Comparison of ENCODE assay signal across 9 mouse cellular contexts in the genomic region with DNA sequence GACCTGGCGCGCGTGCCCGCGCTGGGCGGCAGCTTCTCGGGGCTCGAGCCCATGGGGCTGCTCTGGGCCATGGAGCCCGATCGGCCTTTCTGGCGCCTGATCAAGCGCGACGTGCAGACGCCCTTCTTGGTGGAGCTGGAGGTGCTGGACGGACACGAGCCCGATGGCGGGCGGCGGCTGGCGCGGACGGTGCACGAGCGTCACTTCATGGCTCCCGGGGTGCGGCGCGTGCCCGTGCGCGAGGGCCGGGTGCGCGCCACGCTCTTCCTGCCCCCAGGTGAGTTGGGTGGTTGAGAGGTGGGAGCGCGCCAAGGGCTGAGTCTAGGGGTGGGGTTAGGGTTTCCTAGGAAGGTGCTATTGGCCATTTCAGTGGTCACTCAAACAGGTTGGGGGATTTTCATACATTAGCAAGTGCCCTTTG. TPM values are rescaled to one million over a fixed set of nuclear protein-coding genes. Genes with fewer than 3 reads are reported as not detected.
DNase-seq lines count a peak whose midpoint lies in the region; ATAC-seq and TF ChIP-seq lines count a peak whose summit lies in the region.
"Not testable (repeated sequence)": the region's sequence is repeated elsewhere in the genome, so short reads cannot be mapped to it uniquely, and the experiment has no call there.
"Had no signal": no experiment of that assay in that cellular context is flagged by ENCODE, and none has a peak within 500 bp of the region (broad histone marks: within the 10 kb centered on the region; RNA-seq: fewer than 3 reads in every experiment).

Gene Gm49366, plus strand, starts transcription at position 245 of the 421 bp plus-strand sequence.

- H3K9ac ChIP-seq in forebrain, embryonic 12.5 days = peak within 1 kb of the TSS; percentile 50
- H3K9ac ChIP-seq in kidney, embryonic 15.5 days = peak within 1 kb of the TSS; percentile 52
- H3K9ac ChIP-seq in midbrain, embryonic 11.5 days (ENCODE audit: low read length) = peak within 1 kb of the TSS; percentile 45

- not testable (repeated sequence) for H3K27me3 ChIP-seq in forebrain, embryonic 12.5 days; kidney, embryonic 15.5 days; midbrain, embryonic 11.5 days (ENCODE audit: control insufficient read depth, insufficient read depth, low read length); small intestine, adult 2 months (ENCODE audit: control insufficient read depth, insufficient read depth, low read length)

- peaks cover 14% of the 10 kb centered on the region; the same call in 1 of the 2 replicates for H3K9me3 ChIP-seq in forebrain, embryonic 12.5 days
- H3K9me3 ChIP-seq in kidney, embryonic 15.5 days (replicated peaks); midbrain, embryonic 11.5 days (ENCODE audit: control insufficient read depth, low read length): not testable (repeated sequence)

- H3K4me1 ChIP-seq in forebrain, embryonic 12.5 days; kidney, embryonic 15.5 days; midbrain, embryonic 11.5 days (ENCODE audit: control insufficient read depth, insufficient read depth, low read length): not testable (repeated sequence)
- H3K4me1 ChIP-seq in small intestine, adult 2 months (ENCODE audit: control insufficient read depth, insufficient read depth, insufficient read length, low read length) = peaks cover 13% of the 10 kb centered on the region; the same call in 1 of the 2 replicates

- not testable (repeated sequence) for H3K27ac ChIP-seq in forebrain, embryonic 12.5 days; kidney, embryonic 15.5 days; midbrain, embryonic 11.5 days (ENCODE audit: low read depth, low read length)
- peak within 1 kb of the TSS; percentile 78 for H3K27ac ChIP-seq in small intestine, adult 2 months (ENCODE audit: insufficient read depth, low read depth, low read length)

- peak; percentile 20 for ATAC-seq in CD4-positive, CD25-positive, alpha-beta regulatory T cell, adult 4 months
- ATAC-seq in forebrain, embryonic 12.5 days (ENCODE audit: low FRiP score); midbrain, embryonic 11.5 days (ENCODE audit: low FRiP score): not testable (repeated sequence)
- ATAC-seq in kidney, embryonic 15.5 days (replicated peaks; ENCODE audit: low FRiP score) = peak; percentile 75

- TF ChIP-seq POLR2A in small intestine, adult 2 months (IDR thresholded peaks at IDR 0.05; ENCODE audit: low read depth, low read length) = not testable (repeated sequence)

- whole genome bisulfite sequencing in forebrain, embryonic 12.5 days = 4% methylated on average over 39 of the region's 39 CpGs
- 5% methylated on average over 39 of the region's 39 CpGs for WGBS in kidney, embryonic 15.5 days
- 2% methylated on average over 34 of the region's 39 CpGs for WGBS in midbrain, embryonic 11.5 days
- WGBS in small intestine, adult 2 months = 5% methylated on average over 39 of the region's 39 CpGs

- DNase-seq in cerebellum, adult 18-20 months = peak; percentile 33 to 60
- DNase-seq in heart, postnatal 10 days = peak; percentile 56 to 68
- peak; percentile 39 for DNase-seq in liver
- peak; percentile 87 for DNase-seq in midbrain, embryonic 11.5 days (ENCODE audit: low spot score, missing footprints)

- intact Hi-C loops in heart, postnatal 10 days (cut with DNase I) = loop anchor here (10.0 kb wide), 1 partner anchor 324 kb away; no protein-coding TSS in a partner anchor

- TF ChIP-seq CTCF in small intestine, adult 2 months (IDR thresholded peaks at IDR 0.05; ENCODE audit: extremely low read depth, insufficient read length, insufficient replicate concordance, low read depth, low read length) = not testable (repeated sequence)

- peak within 1 kb of the TSS; percentile 45 for H3K4me3 ChIP-seq in forebrain, embryonic 12.5 days (replicated peaks)
- H3K4me3 ChIP-seq in kidney, embryonic 15.5 days (replicated peaks) = peak within 1 kb of the TSS; percentile 51
- peak within 1 kb of the TSS; percentile 35 for H3K4me3 ChIP-seq in midbrain, embryonic 11.5 days (ENCODE audit: low read depth, low read length)
- H3K4me3 ChIP-seq in small intestine, adult 2 months (ENCODE audit: low read depth, low read length) = peak within 1 kb of the TSS; percentile 79

- H3K4me2 ChIP-seq in forebrain, embryonic 12.5 days = peak within 1 kb of the TSS; percentile 61
- H3K4me2 ChIP-seq in kidney, embryonic 15.5 days = peak within 1 kb of the TSS; percentile 75
- H3K4me2 ChIP-seq in midbrain, embryonic 11.5 days = peak within 1 kb of the TSS; percentile 51

- not testable (repeated sequence) for H3K36me3 ChIP-seq in forebrain, embryonic 12.5 days (replicated peaks); kidney, embryonic 15.5 days; midbrain, embryonic 11.5 days (ENCODE audit: control insufficient read depth, insufficient read depth, low read length); small intestine, adult 2 months (ENCODE audit: control insufficient read depth, insufficient read depth, low read length)

RNA-seq across cellular contexts. Expression of gene Gm49366, which starts in this region (rescaled TPM):
- polyA plus RNA-seq in CD4-positive, CD25-positive, alpha-beta regulatory T cell, adult 4 months (2017; shearing (Covaris generic)) = not detected
- polyA plus RNA-seq in forebrain, embryonic 12.5 days (2016; fragmentation: Nextera tagmentation; extraction: Ambion mirVana) = not detected in 2 replicates
- total RNA-seq in heart, postnatal 10 days (2021) = not detected
- polyA plus RNA-seq in kidney, embryonic 15.5 days (2015; fragmentation: Nextera tagmentation; extraction: Ambion mirVana) = not detected in 2 replicates
- polyA plus RNA-seq in midbrain, embryonic 11.5 days (2014; fragmentation: Nextera tagmentation; extraction: Ambion mirVana) = not detected in 2 replicates
- polyA plus RNA-seq in small intestine, adult 2 months (2012; rRNA removed) = not detected in 2 replicates
- polyA plus RNA-seq: large intestine, adult 2 months had no signal

Comparison
In these comparisons a context has a peak if more than half of its experiments do, and no peak if none do; other contexts are left out.
1. Peak in ATAC-seq in CD4-positive, CD25-positive, alpha-beta regulatory T cell, adult 4 months; RNA of the gene not detected or under 1 TPM.
2. Peak in DNase-seq in heart, postnatal 10 days; RNA of the gene not detected or under 1 TPM.
3. Peak in ATAC-seq, H3K4me3 ChIP-seq, H3K9ac ChIP-seq and H3K4me2 ChIP-seq in kidney, embryonic 15.5 days; RNA of the gene not detected or under 1 TPM.
4. Peak in DNase-seq, H3K4me3 ChIP-seq, H3K9ac ChIP-seq and H3K4me2 ChIP-seq in midbrain, embryonic 11.5 days; RNA of the gene not detected or under 1 TPM.